In the genomic region with DNA sequence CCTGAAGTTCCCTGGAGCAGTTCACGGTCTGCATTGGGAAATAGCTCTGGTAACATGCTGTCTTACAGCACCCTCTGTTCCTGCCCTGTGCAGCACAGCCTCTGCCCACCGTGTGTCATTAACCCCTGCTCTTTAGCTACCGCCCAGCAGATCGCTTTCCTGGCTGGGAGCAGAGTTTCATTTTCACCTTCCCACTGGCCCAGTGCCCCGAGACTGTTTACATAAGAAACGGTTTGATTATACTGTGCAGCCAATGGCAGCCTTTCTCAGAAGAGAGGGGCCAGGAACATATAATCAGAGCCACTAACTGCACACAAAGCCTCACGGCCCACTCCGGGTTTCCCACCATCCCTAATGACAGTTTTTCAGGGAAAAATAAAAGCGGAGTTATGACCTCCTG, we compare ENCODE assay signal across 8 mouse cellular contexts.
DNase-seq lines count a peak whose midpoint lies in the region; ATAC-seq and TF ChIP-seq lines count a peak whose summit lies in the region.

No protein-coding gene starts in this region.

- DNase-seq in embryo, embryonic 10 days (ENCODE audit: low spot score), result peak; percentile 64
- no peak for DNase-seq in embryo, embryonic 9.5 days (ENCODE audit: extremely low spot score)
- DNase-seq in fibroblast of lung, adult 2 months (ENCODE audit: low read depth), result peak; percentile 82
- peak; percentile 86 to 91 for DNase-seq in lung, adult 18-20 months
- no peak for DNase-seq in right cerebral cortex, adult 18-20 months
- DNase-seq in layer of hippocampus, adult 8-10 months (ENCODE audit: low spot score in 2 of 2), result no peak
- no peak for DNase-seq in cerebellum, postnatal 25 days

- H3K4me3 ChIP-seq in intestine, postnatal 0 days (ENCODE audit: low read depth, low read length), result no peak overlapping the region

- no peak overlapping the region for H3K9ac ChIP-seq in intestine, postnatal 0 days (ENCODE audit: low read depth, low read length)

- WGBS in intestine, postnatal 0 days, result 3% methylated on average over 9 of the region's 9 CpGs

- H3K36me3 ChIP-seq in intestine, postnatal 0 days (ENCODE audit: control insufficient read depth, insufficient read depth), result no peaks in the 10 kb centered on the region

- H3K9me3 ChIP-seq in intestine, postnatal 0 days (ENCODE audit: control insufficient read depth), result no peaks in the 10 kb centered on the region

- peak overlapping the region; percentile 70 for H3K27ac ChIP-seq in intestine, postnatal 0 days (ENCODE audit: low read depth, low read length)

- peak; percentile 89 for ATAC-seq in intestine, postnatal 0 days

- H3K4me2 ChIP-seq in intestine, postnatal 0 days (replicated peaks; ENCODE audit: low read depth), result peak overlapping the region; percentile 30; the same call in 1 of the 2 replicates

- peaks cover 20% of the 10 kb centered on the region for H3K4me1 ChIP-seq in intestine, postnatal 0 days (replicated peaks; ENCODE audit: control insufficient read depth, insufficient read depth, low read length)

- peak; percentile 60 for TF ChIP-seq CTCF in intestine, postnatal 0 days (IDR thresholded peaks at IDR 0.05; ENCODE audit: low read depth)

- H3K27me3 ChIP-seq in intestine, postnatal 0 days (replicated peaks; ENCODE audit: control insufficient read depth, insufficient read depth, low read length), result no peaks in the 10 kb centered on the region

Comparison
In these comparisons a context has a peak if more than half of its experiments do, and no peak if none do; other contexts are left out.
1. DNase-seq: peak in embryo, embryonic 10 days (single experiment), fibroblast of lung, adult 2 months (single experiment) and lung, adult 18-20 months (2 of 2); none in embryo, embryonic 9.5 days (single experiment), right cerebral cortex, adult 18-20 months (single experiment), layer of hippocampus, adult 8-10 months (0 of 2) and cerebellum, postnatal 25 days (0 of 2).